Mouse (Mus musculus): ENCODE results near the gene Herc6.

GRCm38 (mm10) chr6:57581595-57581994, 795 bp downstream of the Herc6 start:
- TF ChIP-seq GATA1 (IDR thresholded peaks at IDR 0.05; ENCODE audit: low read length) (no peak), TAL1 (IDR thresholded peaks at IDR 0.05; ENCODE audit: low read length) (no peak)
